Mouse (Mus musculus): ENCODE data around the gene Ttc5.
"Not testable (repeated sequence)": the region's sequence is repeated elsewhere in the genome, so short reads cannot be mapped to it uniquely, and the experiment has no call there.

Ttc5 gene

DNA sequence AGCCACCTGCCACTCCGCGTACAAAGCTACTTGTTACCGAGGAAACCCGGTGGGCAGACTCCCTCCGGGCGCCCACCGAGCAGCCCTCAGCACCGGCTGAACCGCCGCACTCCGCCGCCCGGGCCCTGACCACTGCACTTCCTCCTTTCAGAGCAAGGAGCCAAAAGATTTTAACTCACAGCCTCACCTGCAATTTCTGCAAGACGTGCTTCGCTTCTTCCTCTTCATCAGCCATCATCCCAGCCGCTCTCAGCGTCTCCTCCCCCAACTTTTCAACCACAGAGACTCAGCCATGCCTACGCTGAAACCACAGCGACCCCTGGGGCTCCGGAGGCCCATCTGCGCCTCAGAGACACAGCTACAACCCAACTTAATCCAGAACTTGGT lies at the start of gene Ttc5:
Ttc5 (minus strand) TSS at position 269 of the 387 bp plus-strand sequence.
- peak; percentile 88 for DNase-seq (ENCODE audit: low spot score)

DNA sequence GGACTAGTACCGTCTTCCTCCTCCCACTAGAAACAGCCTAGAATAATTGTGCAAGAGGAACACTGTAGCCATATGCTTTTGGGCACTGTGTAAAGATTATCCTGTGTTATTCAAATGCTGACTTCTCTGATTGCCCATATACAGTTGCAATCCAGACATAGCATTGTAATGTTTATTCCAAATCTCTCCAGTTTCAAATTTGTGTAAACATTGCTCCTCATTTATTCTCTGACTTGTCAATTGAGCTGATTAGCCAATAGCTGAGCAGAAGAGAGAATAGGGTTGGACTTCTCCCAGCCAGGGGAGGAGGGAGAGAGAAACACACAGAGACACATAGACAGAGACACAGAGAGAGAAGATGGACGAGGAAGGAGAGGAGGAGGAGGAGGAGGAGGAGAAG lies 49.1 kb upstream of the Ttc5 start:
- DNase-seq (ENCODE audit: low spot score): no peak

GRCm38 (mm10) chr14:50833964-50834363 lies 48.6 kb upstream of the Ttc5 start:
- no peak for DNase-seq (ENCODE audit: low spot score)

DNA sequence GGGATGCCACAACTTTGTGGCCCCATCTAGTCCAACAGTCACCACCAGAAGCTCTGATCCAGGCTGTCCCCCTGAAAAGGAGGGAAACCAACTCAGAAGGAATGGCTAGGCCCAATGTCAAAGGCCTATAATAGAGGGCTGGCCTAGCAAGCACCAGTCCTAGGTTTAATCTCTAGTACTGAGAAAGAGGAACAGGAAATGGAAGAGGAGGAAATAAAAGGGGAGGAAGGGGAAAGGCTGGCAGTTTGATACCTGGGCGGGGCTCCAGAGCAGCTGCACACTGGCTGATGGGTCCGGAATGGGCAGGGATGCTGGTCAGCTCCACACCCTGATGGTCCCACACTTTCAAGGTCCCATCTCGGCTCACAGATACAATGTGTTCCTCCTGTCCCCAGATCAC lies 44.6 kb upstream of the Ttc5 start:
- no peak for DNase-seq (ENCODE audit: low spot score)

DNA sequence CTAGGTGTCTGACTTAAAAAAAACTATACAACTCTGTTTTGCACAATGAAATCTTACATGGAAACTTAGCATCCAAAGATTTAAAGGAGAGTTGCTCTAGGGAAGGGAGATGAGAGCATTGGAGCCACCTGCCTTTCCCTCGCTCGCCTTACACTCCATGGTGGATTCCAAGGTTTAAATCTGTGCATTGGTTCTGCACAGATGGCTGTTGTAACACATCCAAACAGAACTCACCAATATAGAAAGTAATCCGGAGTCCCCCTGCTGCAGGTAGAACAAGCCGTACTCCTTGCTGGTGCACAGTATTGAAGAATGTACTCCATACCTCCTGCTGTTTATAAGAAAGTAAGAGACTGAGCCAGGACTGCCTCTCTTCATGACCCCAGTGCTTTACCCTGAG lies 41.3 kb upstream of the Ttc5 start:
- DNase-seq (ENCODE audit: low spot score): no peak

DNA sequence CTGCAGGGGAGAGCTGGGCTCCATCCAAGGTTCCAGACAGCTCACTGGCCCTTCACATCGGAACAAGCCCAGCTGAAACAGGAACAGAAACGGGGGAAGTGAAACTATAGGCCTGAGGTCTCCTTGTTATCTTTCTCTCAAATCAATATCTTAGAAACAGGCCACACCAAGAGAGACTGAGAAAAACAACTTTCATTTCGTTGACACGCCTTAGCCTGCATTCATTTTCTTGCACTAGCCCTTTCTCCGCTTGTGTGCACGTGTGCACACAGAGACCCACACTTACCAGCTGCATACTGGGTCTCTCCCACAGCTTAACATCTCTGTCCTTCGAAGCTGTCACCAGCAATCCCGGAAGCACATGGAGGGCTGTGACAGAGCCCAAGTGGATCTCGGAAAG lies 38.9 kb upstream of the Ttc5 start:
- no peak for DNase-seq (ENCODE audit: low spot score)

DNA sequence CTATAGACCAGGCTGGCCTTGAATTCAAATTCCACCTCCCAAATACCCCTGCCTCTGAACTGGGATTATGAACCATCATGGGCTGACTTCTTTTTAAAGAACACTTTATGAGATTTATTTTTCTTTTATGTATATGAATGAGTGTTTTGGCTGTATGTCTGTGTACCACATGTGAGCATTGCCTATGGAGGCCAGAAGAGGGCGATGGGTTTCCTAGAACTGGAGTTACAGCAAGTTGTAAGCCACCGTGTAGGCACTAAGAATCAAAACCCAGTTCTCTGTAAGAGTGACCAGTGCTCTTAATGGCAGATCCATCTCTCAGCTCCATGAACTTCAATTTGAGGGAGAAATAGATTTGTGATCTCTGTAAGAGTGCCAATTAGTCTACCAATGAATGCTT lies 37.9 kb upstream of the Ttc5 start:
- DNase-seq (ENCODE audit: low spot score): no peak

DNA sequence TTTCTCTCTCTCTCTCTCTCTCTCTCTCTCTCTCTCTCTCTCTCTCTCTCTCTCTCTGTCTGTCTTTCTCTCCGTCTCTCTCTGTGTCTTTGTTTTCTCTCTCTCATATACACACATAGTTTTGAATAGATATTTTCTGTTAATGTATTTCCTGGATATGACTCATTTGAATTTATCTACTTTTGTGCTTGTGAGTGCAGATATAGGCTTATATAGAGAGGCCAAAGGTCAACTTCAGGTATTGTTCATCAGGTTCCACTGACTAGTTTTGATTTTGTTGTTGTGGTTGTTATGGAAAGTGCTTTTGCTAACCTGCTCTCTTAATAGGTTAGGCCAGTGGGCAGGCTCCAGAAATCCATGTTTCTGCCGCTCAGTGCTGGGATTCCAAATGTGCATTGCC lies 27.7 kb upstream of the Ttc5 start:
- no peak for DNase-seq (ENCODE audit: low spot score)

GRCm38 (mm10) chr14:50807487-50808072 lies 22.3 kb upstream of the Ttc5 start, which contains the start of the genes Ccnb1ip1 and Parp2:
Gene Ccnb1ip1 (minus strand): TSS chr14:50807732.
Gene Parp2 (plus strand): TSS chr14:50807841.
- peak; percentile 96 for DNase-seq (ENCODE audit: low spot score)

DNA sequence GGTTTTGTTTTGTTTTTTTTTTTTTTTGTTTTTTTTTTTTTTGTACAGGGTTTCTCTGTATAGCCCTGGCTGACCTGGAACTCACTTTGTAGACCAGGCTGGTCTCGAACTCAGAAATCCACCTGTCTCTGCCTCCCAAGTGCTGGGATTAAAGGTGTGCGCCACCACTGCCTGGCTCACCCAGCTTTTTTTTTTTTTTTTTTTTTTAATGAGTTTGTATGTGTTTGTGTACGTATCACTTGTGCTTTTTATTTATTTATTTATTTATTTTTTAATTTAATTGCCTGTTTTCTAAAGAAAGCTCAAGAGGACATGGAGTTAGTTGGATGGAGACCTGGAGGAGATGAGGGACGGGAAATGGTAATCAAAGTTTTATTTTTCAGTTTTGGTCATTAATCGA lies 21.1 kb upstream of the Ttc5 start:
- not testable (repeated sequence) for DNase-seq (ENCODE audit: low spot score)

GRCm38 (mm10) chr14:50804683-50805082 lies 19.4 kb upstream of the Ttc5 start:
- no peak for DNase-seq (ENCODE audit: low spot score)

GRCm38 (mm10) chr14:50802843-50803562 lies 17.7 kb upstream of the Ttc5 start:
- DNase-seq (ENCODE audit: low spot score): no peak

DNA sequence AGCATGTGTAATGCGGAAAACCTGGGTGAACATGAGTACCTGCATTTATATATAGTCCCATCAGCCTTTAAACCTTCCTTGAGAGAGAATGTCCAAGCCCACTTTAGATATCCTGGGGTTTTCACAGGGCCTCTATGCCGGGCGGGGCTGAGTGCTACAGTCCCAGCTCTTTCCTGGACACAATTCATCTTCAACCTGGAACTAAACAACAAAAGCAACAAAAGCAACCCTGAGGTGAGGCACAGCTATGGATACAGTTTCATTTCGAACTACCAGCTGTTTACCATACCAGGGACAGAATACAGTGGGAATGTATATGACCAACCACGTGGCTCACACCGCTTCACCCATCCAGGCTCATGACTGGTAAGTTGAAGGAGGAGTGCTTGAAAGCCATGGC lies 17.1 kb upstream of the Ttc5 start:
- DNase-seq (ENCODE audit: low spot score): no peak

- no peak for DNase-seq (ENCODE audit: low spot score)
These were observed 14.4 kb upstream of the Ttc5 start for GRCm38 (mm10) chr14:50799502-50800259.

DNA sequence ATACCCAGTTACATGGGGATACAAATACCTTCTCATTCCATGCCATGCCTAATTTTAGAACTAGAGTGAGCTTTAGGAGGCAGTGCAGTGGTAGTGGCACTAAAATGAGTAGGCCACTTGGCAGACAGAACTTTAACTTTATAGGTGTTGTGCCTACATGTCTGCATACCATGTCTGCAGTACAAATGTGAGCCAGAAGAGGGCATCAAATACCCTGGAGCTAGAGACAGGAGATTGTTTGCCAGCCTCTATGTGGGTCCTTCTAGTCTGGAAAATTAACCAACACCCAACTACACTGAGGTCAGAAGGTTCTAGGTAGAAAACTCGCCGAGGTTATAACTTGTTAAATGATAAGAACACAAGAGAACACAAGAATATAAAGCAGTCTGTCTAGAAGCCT lies 13.2 kb upstream of the Ttc5 start:
- no peak for DNase-seq (ENCODE audit: low spot score)

- DNase-seq (ENCODE audit: low spot score): no peak
These were observed 11.1 kb upstream of the Ttc5 start for GRCm38 (mm10) chr14:50796464-50796863.

GRCm38 (mm10) chr14:50795965-50796364 lies 10.6 kb upstream of the Ttc5 start:
- DNase-seq (ENCODE audit: low spot score): no peak

GRCm38 (mm10) chr14:50795261-50795935 lies 10.1 kb upstream of the Ttc5 start:
- no peak for DNase-seq (ENCODE audit: low spot score)

DNA sequence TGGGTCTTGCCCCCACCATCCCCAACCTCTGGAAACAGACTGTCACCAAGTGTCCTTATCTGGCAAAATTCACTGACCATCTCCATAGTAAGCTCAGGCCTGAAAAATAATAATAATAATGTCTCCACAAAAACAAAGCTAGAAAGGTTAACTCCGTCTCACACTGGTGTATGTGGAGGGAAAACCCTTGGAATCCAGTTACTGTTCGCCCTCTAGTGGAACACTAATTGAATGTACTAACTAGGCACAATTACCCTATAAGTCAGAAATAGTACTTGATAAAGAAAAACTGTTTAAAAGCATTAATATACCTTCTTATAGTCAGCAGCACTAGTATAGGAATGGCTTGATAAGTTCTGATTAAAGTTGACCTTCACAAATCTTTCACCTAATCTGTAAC lies 2.8 kb upstream of the Ttc5 start:
- DNase-seq (ENCODE audit: low spot score): no peak

- DNase-seq (ENCODE audit: low spot score): no peak
These were observed 698 bp downstream of the Ttc5 start for GRCm38 (mm10) chr14:50784391-50785250.

GRCm38 (mm10) chr14:50782166-50782565 lies 3.2 kb downstream of the Ttc5 start:
- DNase-seq (ENCODE audit: low spot score): no peak

GRCm38 (mm10) chr14:50771342-50771741 lies 14.0 kb downstream of the Ttc5 start:
- DNase-seq (ENCODE audit: low spot score): no peak
